Mouse (Mus musculus): ENCODE measurements around the gene Camkk1. TPM values are rescaled to one million over a fixed set of nuclear protein-coding genes. Genes with fewer than 3 reads are reported as not detected.
A peak's percentile ranks its signal among the peaks of the same experiment; 100 is the strongest.

Gene Camkk1
- 0.49 and 0.86 TPM in 2 replicates for total RNA-seq (2014; fragmentation: Nextera tagmentation)
- total RNA-seq (2017), result 1.5 and 3.1 TPM in 2 replicates

- peak; percentile 94 for ATAC-seq (replicated peaks; ENCODE audit: poor library complexity, severe bottlenecking)
Observed at GRCm38 (mm10) chr11:73018471-73019146, at the start of gene Camkk1. Gene Camkk1, plus strand, starts transcription at chr11:73019008.

GRCm38 (mm10) chr11:72974995-72975503, 43.8 kb upstream of the Camkk1 start:
- no peak for ATAC-seq (replicated peaks; ENCODE audit: poor library complexity, severe bottlenecking)

GRCm38 (mm10) chr11:72982516-72982915, 36.3 kb upstream of the Camkk1 start:
- no peak for ATAC-seq (replicated peaks; ENCODE audit: poor library complexity, severe bottlenecking)

GRCm38 (mm10) chr11:72983283-72983682, 35.5 kb upstream of the Camkk1 start:
- no peak for ATAC-seq (replicated peaks; ENCODE audit: poor library complexity, severe bottlenecking)

GRCm38 (mm10) chr11:72986745-72987144, 32.1 kb upstream of the Camkk1 start:
- 0 out of 2 replicates have a peak, but pooled peaks have one; percentile 11 for ATAC-seq (replicated peaks; ENCODE audit: poor library complexity, severe bottlenecking)

GRCm38 (mm10) chr11:72987234-72987633, 31.6 kb upstream of the Camkk1 start:
- no peak for ATAC-seq (replicated peaks; ENCODE audit: poor library complexity, severe bottlenecking)

- no peak for ATAC-seq (replicated peaks; ENCODE audit: poor library complexity, severe bottlenecking)
Observed at GRCm38 (mm10) chr11:72987807-72988206, 31.0 kb upstream of the Camkk1 start.

GRCm38 (mm10) chr11:72989044-72989443, 29.8 kb upstream of the Camkk1 start:
- peak; percentile 70 for ATAC-seq (replicated peaks; ENCODE audit: poor library complexity, severe bottlenecking)

- no peak for ATAC-seq (replicated peaks; ENCODE audit: poor library complexity, severe bottlenecking)
Observed at GRCm38 (mm10) chr11:72990688-72991087, 28.1 kb upstream of the Camkk1 start.

GRCm38 (mm10) chr11:72991961-72992360, 26.8 kb upstream of the Camkk1 start:
- ATAC-seq (replicated peaks; ENCODE audit: poor library complexity, severe bottlenecking), result no peak

GRCm38 (mm10) chr11:72996346-72996745, 22.5 kb upstream of the Camkk1 start:
- no peak for ATAC-seq (replicated peaks; ENCODE audit: poor library complexity, severe bottlenecking)

- ATAC-seq (replicated peaks; ENCODE audit: poor library complexity, severe bottlenecking), result no peak
Observed at GRCm38 (mm10) chr11:72996781-72997180, 22.0 kb upstream of the Camkk1 start.

GRCm38 (mm10) chr11:72997529-72998326, 21.1 kb upstream of the Camkk1 start:
- 0 out of 2 replicates have a peak, but pooled peaks have one; percentile 8 for ATAC-seq (replicated peaks; ENCODE audit: poor library complexity, severe bottlenecking)

GRCm38 (mm10) chr11:72998771-72999170, 20.0 kb upstream of the Camkk1 start, which contains the start of gene P2rx1:
Gene P2rx1, plus strand, starts transcription at chr11:72999103.
- ATAC-seq (replicated peaks; ENCODE audit: poor library complexity, severe bottlenecking), result peak; percentile 87

- peak; percentile 65 for ATAC-seq (replicated peaks; ENCODE audit: poor library complexity, severe bottlenecking)
Observed at GRCm38 (mm10) chr11:73001029-73001428, 17.8 kb upstream of the Camkk1 start.

GRCm38 (mm10) chr11:73006377-73006776, 12.4 kb upstream of the Camkk1 start:
- peak; percentile 81 for ATAC-seq (replicated peaks; ENCODE audit: poor library complexity, severe bottlenecking)

- ATAC-seq (replicated peaks; ENCODE audit: poor library complexity, severe bottlenecking), result no peak
Observed at GRCm38 (mm10) chr11:73007113-73007512, 11.7 kb upstream of the Camkk1 start.

- peak; percentile 57; the same call in 1 of the 2 replicates for ATAC-seq (replicated peaks; ENCODE audit: poor library complexity, severe bottlenecking)
Observed at GRCm38 (mm10) chr11:73007698-73008481, 10.9 kb upstream of the Camkk1 start.

- ATAC-seq (replicated peaks; ENCODE audit: poor library complexity, severe bottlenecking), result no peak
Observed at GRCm38 (mm10) chr11:73008826-73009225, 10.0 kb upstream of the Camkk1 start.

GRCm38 (mm10) chr11:73009531-73010274, 9.1 kb upstream of the Camkk1 start:
- ATAC-seq (replicated peaks; ENCODE audit: poor library complexity, severe bottlenecking), result no peak
